Mouse (Mus musculus) A20 (cell line): ENCODE data around the gene Gm20716.
"Not testable (repeated sequence)": the region's sequence is repeated elsewhere in the genome, so short reads cannot be mapped to it uniquely, and the experiment has no call there.

Experiments used
- DNase-seq: peaks from one replicate; pipeline ENCODE4 v3.0.0-alpha.2; 2011; ENCODE audit warnings: low read depth, low spot score

Gm20716 gene

GRCm38 (mm10) chr2:168166750-168167460, 63.3 kb downstream of the Gm20716 start:
- DNase-seq, result no peak

- DNase-seq, result no peak
Measured at GRCm38 (mm10) chr2:168161978-168162377, 68.2 kb downstream of the Gm20716 start.

DNA sequence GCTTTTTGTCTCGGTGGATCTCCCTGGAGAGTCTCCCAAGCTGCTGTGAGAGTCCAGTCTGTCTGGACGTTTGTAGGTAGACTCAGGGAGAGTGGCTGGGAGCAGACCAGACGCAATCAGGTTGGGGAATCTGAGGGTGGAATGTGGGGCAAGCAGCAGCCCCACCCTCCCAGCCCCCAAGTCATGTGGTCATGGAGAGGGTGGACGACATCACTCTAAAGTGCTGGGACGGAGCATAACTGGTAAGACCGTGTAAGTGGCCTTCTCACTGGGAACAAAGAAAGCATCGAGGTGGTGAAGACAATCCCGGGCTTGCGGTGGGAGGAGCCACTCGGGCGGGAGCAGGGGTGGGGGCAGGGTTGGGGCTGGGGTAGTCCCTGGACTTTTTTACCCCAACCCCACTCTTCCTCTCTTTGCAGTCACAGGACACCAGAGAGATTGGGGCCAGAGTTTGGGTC, 68.6 kb downstream of the Gm20716 start:
- DNase-seq, result no peak

DNA sequence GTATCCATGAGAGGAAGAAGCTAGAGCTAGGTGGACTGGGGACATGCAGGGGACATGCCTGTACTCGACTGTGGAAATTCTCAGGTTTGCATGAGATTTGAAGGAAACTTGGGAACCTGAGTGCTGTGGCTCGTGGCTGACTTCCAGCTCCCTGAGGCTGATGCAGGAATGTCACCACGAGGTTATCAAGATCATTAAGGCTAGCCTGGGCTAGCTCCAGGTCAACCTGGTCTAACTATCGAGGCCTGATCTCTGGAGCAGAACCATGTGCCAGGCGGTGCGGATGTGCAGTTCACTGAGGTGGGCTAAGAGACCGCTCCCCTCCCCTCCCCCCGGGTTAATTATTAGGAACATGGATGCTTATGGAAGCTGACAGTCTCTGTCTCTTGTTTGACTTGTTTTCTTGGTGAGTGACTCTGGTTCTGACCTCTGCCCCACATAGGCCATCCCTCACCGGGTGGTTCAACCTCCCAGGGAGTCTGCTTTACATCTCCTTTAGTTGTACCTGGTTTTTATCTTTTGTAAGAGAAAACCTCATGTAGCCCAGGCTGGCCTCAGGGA, 69.7 kb downstream of the Gm20716 start:
- DNase-seq, result no peak

- DNase-seq, result no peak
Measured at GRCm38 (mm10) chr2:168158911-168159711, 71.1 kb downstream of the Gm20716 start.

DNA sequence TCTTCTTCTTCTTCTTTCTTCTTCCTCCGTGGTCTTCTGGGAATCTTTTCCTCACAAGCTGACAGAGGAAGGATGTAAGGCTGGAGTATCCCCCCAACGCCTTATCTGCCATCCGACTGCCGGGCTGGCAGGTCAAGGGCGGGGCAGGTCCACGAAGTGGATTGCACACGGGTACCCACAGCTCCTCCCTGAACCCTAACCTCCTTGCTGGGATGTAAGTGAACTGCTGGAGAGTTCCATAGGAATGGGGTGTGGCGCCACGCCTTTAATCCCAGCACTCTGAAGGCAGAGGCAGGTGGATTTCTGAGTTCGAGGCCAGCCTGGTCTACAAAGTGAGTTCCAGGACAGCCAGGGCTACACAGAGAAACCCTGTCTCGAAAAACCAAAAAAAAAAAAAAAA, 72.2 kb downstream of the Gm20716 start:
- not testable (repeated sequence) for DNase-seq

- no peak for DNase-seq
Measured at GRCm38 (mm10) chr2:168156361-168156760, 73.8 kb downstream of the Gm20716 start.

- no peak for DNase-seq
Measured at GRCm38 (mm10) chr2:168155666-168156065, 74.5 kb downstream of the Gm20716 start.

DNA sequence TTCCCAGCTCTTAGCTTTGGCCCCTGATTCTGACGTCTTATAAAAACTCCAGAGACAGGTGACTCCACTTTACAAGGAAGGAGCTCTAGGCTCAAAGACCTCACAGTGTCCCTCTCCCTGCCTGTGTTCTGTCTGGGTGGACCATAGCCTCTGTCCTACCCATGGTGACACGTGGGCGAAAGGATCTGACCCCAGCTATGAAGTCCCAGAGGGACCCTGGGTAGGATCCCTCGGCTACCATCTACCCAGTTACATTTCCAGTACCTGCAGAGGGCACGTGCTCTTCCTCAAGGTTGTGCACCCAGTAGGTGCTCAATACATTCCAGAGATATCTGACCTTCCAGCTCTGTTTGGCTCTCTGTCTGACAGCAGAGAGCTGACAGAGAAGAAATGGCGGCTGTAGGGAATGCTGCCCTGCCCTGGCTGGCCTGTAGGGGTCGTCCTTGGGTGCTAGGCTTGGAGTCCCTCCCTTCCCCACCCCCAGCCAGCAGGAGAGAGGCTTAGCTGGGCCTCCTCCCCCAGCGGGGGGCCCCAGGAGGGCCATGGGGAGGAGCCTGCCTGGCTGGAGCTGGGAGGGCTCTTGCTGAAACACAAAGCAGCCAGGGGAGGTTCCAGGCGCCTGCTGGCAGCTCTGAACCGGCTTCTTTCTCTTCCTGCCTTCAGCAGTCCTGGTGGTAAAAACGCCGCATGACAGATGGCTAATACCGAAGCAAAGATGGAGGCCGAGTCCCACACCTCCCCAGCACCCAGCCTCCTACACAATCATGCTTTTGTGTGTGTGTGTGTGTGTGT, 75.9 kb downstream of the Gm20716 start:
- peak; percentile 87 for DNase-seq

DNA sequence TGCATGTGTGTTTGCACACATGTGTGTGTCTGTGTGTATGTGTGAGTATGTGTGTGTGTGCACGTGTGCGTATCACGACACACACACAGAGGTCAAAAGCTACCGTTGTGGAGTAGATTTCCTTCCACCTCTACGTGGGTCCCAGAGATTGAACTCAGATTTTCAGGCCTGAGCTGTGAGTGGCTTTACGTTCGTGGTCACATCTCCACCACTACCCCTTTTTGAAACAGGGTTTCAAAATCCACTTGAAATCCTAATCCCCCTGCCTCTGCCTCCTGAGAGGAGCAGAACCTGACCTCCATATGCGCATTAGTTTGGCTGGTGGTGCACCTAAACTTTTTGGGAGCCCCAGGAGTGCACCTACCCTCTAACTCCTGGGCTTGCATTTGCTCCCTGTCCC, 80.9 kb downstream of the Gm20716 start:
- DNase-seq, result no peak

DNA sequence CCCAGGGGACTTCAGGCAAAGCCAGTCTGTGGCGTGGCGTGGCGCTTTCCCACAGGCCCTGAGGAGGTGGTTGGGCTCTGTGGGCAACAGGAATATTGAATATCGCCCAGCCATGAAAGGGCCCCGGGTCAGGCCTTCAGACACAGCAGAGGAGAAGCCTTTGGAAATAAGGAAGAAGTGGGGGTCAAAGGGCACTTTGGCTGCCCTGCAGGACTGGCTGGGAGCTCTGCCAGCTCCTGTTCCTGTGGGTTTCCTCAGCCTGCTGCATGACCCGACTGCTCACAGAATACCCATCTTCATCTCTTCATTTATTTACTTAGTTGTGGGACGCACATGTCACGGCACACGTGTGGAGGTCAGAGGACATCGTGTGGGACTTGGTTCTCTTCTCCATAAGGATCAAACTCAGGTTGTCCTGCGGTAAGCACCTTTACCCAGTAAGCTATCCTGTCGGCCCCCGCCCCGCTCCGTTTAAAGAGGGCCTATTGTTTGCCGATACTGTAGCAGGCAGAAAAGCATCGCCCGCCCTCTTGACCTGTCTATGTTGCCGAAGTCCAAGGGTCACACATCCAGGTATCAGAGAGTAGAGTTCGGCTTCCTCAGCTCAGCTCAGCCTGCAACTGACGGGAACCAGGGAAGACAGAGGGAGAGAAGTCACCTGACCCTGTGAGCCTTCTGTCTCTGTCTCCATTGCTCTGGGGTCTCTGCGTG, 82.3 kb downstream of the Gm20716 start:
- DNase-seq, result no peak

DNA sequence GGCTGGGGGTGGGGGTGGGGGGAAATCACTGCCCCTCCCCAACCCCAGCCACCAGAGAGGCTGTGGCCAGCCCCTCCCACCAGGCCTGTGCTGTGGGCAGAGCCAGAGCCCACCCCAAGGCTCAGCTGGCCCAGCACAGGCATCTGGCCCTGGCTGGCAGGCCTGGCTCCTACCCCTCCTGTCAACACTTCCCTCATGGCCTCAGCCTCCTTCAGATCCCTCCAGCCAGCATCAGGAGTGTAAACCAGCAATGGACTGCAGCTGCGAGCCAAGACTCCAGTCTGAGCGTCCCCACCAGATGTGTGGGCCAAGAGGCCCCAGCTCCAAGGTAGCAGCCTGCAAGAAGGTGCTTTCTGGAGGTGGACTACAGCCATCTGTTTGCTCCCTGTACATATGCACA, 84.7 kb downstream of the Gm20716 start:
- DNase-seq, result no peak

- no peak for DNase-seq
Measured at GRCm38 (mm10) chr2:168143794-168144193, 86.4 kb downstream of the Gm20716 start.

GRCm38 (mm10) chr2:168137161-168137560, 93.0 kb downstream of the Gm20716 start:
- no peak for DNase-seq
